Comparison of ENCODE assay signal across 8 mouse cellular contexts in genomic region chr15:27850904-27851303, GRCm38 (mm10).
DNase-seq lines count a peak whose midpoint lies in the region; ATAC-seq lines count a peak whose summit lies in the region.

No protein-coding gene starts in this region.

- H3K36me3 ChIP-seq in hindbrain, embryonic 10.5 days = peaks cover 99% of the 10 kb centered on the region
- H3K36me3 ChIP-seq in hindbrain, embryonic 12.5 days = peaks cover 85% of the 10 kb centered on the region
- peaks cover 92% of the 10 kb centered on the region for H3K36me3 ChIP-seq in limb, embryonic 13.5 days

- no peak overlapping the region for H3K9ac ChIP-seq in hindbrain, embryonic 12.5 days
- H3K9ac ChIP-seq in limb, embryonic 13.5 days = no peak overlapping the region

- no peaks in the 10 kb centered on the region for H3K27me3 ChIP-seq in hindbrain, embryonic 10.5 days (ENCODE audit: insufficient read depth, poor library complexity, severe bottlenecking)
- no peaks in the 10 kb centered on the region for H3K27me3 ChIP-seq in hindbrain, embryonic 12.5 days
- no peaks in the 10 kb centered on the region for H3K27me3 ChIP-seq in limb, embryonic 13.5 days

- H3K4me1 ChIP-seq in hindbrain, embryonic 10.5 days (replicated peaks) = peaks cover 7% of the 10 kb centered on the region
- no peaks in the 10 kb centered on the region; the same call in 1 of the 2 replicates for H3K4me1 ChIP-seq in hindbrain, embryonic 12.5 days
- 0 out of 2 replicates have a peak, but pooled peaks cover 3% of the 10 kb centered on the region for H3K4me1 ChIP-seq in limb, embryonic 13.5 days

- DNase-seq in hindbrain, embryonic 10.5 days (ENCODE audit: low spot score) = peak; percentile 14
- peak; percentile 56 for DNase-seq in 3T3-L1 (ENCODE audit: low read depth, low spot score)
- peak; percentile 36 for DNase-seq in Muller cell, postnatal 12 days (ENCODE audit: inconsistent ontology term)
- DNase-seq in embryo, embryonic 9.5 days (ENCODE audit: extremely low spot score) = peak; percentile 15
- peak; percentile 30 for DNase-seq in retina, postnatal 7 days (ENCODE audit: low read depth, low spot score)
- no peak for DNase-seq in T-cell, adult 2 months (ENCODE audit: low spot score)

- no peaks in the 10 kb centered on the region for H3K9me3 ChIP-seq in hindbrain, embryonic 10.5 days
- no peaks in the 10 kb centered on the region for H3K9me3 ChIP-seq in hindbrain, embryonic 12.5 days (replicated peaks)
- H3K9me3 ChIP-seq in limb, embryonic 13.5 days = no peaks in the 10 kb centered on the region

- ATAC-seq in hindbrain, embryonic 12.5 days (ENCODE audit: low FRiP score) = no peak
- peak; percentile 42; the same call in 1 of the 2 replicates for ATAC-seq in limb, embryonic 13.5 days (ENCODE audit: low FRiP score, low read depth)

- 88% methylated on average over 14 of the region's 14 CpGs for WGBS in hindbrain, embryonic 10.5 days
- WGBS in hindbrain, embryonic 12.5 days = 86% methylated on average over 14 of the region's 14 CpGs
- WGBS in limb, embryonic 13.5 days = 81% methylated on average over 14 of the region's 14 CpGs

- H3K4me2 ChIP-seq in hindbrain, embryonic 12.5 days (replicated peaks) = no peak overlapping the region
- no peak overlapping the region for H3K4me2 ChIP-seq in limb, embryonic 13.5 days (replicated peaks)

- no peak overlapping the region for H3K4me3 ChIP-seq in hindbrain, embryonic 10.5 days
- no peak overlapping the region for H3K4me3 ChIP-seq in hindbrain, embryonic 12.5 days
- no peak overlapping the region for H3K4me3 ChIP-seq in limb, embryonic 13.5 days

- H3K27ac ChIP-seq in hindbrain, embryonic 10.5 days = no peak overlapping the region
- no peak overlapping the region for H3K27ac ChIP-seq in hindbrain, embryonic 12.5 days
- H3K27ac ChIP-seq in limb, embryonic 13.5 days = no peak overlapping the region
